Mouse (Mus musculus) CH12.LX (cell line): ENCODE results near the gene Arhgef28. TPM values are rescaled to one million over a fixed set of nuclear protein-coding genes. Genes with fewer than 3 reads are reported as not detected.
A peak's percentile ranks its signal among the peaks of the same experiment; 100 is the strongest.

Experiments
- DNase-seq: peaks from one replicate; pipeline ENCODE4 v3.0.0-alpha.2; 2013; ENCODE audit errors: extremely low read depth
- H3K27ac ChIP-seq: 2 replicates; pipeline ENCODE4 v1.5.1; 2012; ENCODE audit warnings: low read depth, mild to moderate bottlenecking, control low read depth, moderate library complexity; ENCODE audit not compliant: insufficient read depth
- H3K27me3 ChIP-seq: replicated peaks from 2 replicates; pipeline ENCODE3; 2012; ENCODE audit warnings: inconsistent platforms
- H3K36me3 ChIP-seq, 2 experiments: replicated peaks in 1 of 2; 2 replicates each; pipeline versions ENCODE3 to v1.6.1; 2012; ENCODE audit warnings: inconsistent platforms in 1 of 2, low read length in 1 of 2, mild to moderate bottlenecking in 1 of 2, mixed read lengths in 1 of 2, moderate library complexity in 1 of 2; ENCODE audit not compliant: control insufficient read depth in 1 of 2, insufficient read depth in 1 of 2
- H3K4me1 ChIP-seq, 2 experiments: 2 replicates each; pipeline ENCODE4 v1.6.1; 2012; ENCODE audit warnings: inconsistent platforms in 1 of 2, moderate library complexity in 1 of 2; ENCODE audit not compliant: insufficient read depth in 2 of 2, control insufficient read depth in 1 of 2
- H3K4me2 ChIP-seq: 2 replicates; pipeline ENCODE4 v1.6.1; 2012; ENCODE audit warnings: low read depth, mild to moderate bottlenecking, control low read depth; ENCODE audit not compliant: poor library complexity, insufficient read depth, severe bottlenecking
- H3K4me3 ChIP-seq, 3 experiments: fragments of 150-350 bp in 1 of 3; sonication (generic) in 1 of 3; replicated peaks in 1 of 3; 2 replicates each; pipeline versions ENCODE3 to v1.5.1; 2011 to 2012; ENCODE audit warnings: low read depth in 2 of 3, low read length in 2 of 3, mild to moderate bottlenecking in 2 of 3, moderate library complexity in 2 of 3, control low read depth in 1 of 3, improper control_type of control experiment in 1 of 3, inconsistent platforms in 1 of 3, mixed read lengths in 1 of 3; ENCODE audit not compliant: poor library complexity in 1 of 3
- H3K79me2 ChIP-seq: replicated peaks from 2 replicates; pipeline ENCODE4 v1.6.1; 2012; ENCODE audit warnings: mild to moderate bottlenecking, moderate library complexity; ENCODE audit not compliant: control insufficient read depth, poor library complexity, insufficient read depth, severe bottlenecking; ENCODE audit errors: extremely low read depth
- H3K9ac ChIP-seq: 2 replicates; pipeline ENCODE4 v1.6.1; 2012; ENCODE audit warnings: low read depth, mild to moderate bottlenecking, control low read depth, moderate library complexity; ENCODE audit not compliant: insufficient read depth
- H3K9me3 ChIP-seq: replicated peaks from 2 replicates; pipeline ENCODE3; 2012; ENCODE audit warnings: low read length, inconsistent platforms, mixed read lengths
- BHLHE40 ChIP-seq: IDR thresholded peaks from 2 replicates; pipeline ENCODE4 v1.6.1; 2011; ENCODE audit warnings: mild to moderate bottlenecking, low read depth, low read length, improper control_type of control experiment
- CHD1 ChIP-seq: IDR thresholded peaks from 2 replicates; pipeline ENCODE4 v1.6.1; 2012; ENCODE audit warnings: low read depth, low read length, improper control_type of control experiment, inconsistent platforms
- CHD2 ChIP-seq: IDR thresholded peaks from 2 replicates; pipeline ENCODE4 v1.6.1; 2011; ENCODE audit warnings: low read length, improper control_type of control experiment
- EP300 ChIP-seq: IDR thresholded peaks from 2 replicates; pipeline ENCODE4 v1.6.1; 2011; ENCODE audit warnings: low read length, improper control_type of control experiment
- ETS1 ChIP-seq: conservative IDR thresholded peaks from 2 replicates; pipeline ENCODE4 v1.6.1; 2012; ENCODE audit warnings: low read depth, mild to moderate bottlenecking, inconsistent platforms, low read length, improper control_type of control experiment, moderate library complexity
- HCFC1 ChIP-seq: IDR thresholded peaks from 2 replicates; pipeline ENCODE4 v1.6.1; 2012; ENCODE audit warnings: low read depth, mild to moderate bottlenecking, inconsistent platforms, low read length, improper control_type of control experiment
- IRF4 ChIP-seq: IDR thresholded peaks from 2 replicates; pipeline ENCODE4 v1.6.1; 2014; ENCODE audit warnings: low read depth, mild to moderate bottlenecking, inconsistent platforms, low read length, improper control_type of control experiment
- JUND ChIP-seq: conservative IDR thresholded peaks from 2 replicates; pipeline ENCODE4 v1.6.1; 2011; ENCODE audit warnings: low read depth, low read length, improper control_type of control experiment
- KAT2A ChIP-seq: IDR thresholded peaks from 2 replicates; pipeline ENCODE4 v1.6.1; 2012; ENCODE audit warnings: low read length, improper control_type of control experiment, inconsistent platforms; ENCODE audit not compliant: insufficient replicate concordance
- MAFK ChIP-seq: IDR thresholded peaks from 2 replicates; pipeline ENCODE4 v1.6.1; 2011; ENCODE audit warnings: low read length, improper control_type of control experiment; ENCODE audit not compliant: insufficient replicate concordance
- MAX ChIP-seq: IDR thresholded peaks from 2 replicates; pipeline ENCODE4 v1.6.1; 2011; ENCODE audit warnings: low read length, improper control_type of control experiment
- MEF2A ChIP-seq: IDR thresholded peaks from 2 replicates; pipeline ENCODE4 v1.6.1; 2014; ENCODE audit warnings: low read depth, mild to moderate bottlenecking, inconsistent platforms, low read length, improper control_type of control experiment, borderline replicate concordance
- MXI1 ChIP-seq: IDR thresholded peaks from 2 replicates; pipeline ENCODE4 v1.6.1; 2011; ENCODE audit warnings: mild to moderate bottlenecking, low read depth, low read length, improper control_type of control experiment
- MYC ChIP-seq: IDR thresholded peaks from 2 replicates; pipeline ENCODE4 v1.6.1; 2011; ENCODE audit warnings: low read depth, mild to moderate bottlenecking, improper control_type of control experiment, low read length
- NELFE ChIP-seq: IDR thresholded peaks from 2 replicates; pipeline ENCODE4 v1.6.1; 2011; ENCODE audit warnings: low read depth, low read length, improper control_type of control experiment
- NRF1 ChIP-seq: IDR thresholded peaks from 2 replicates; pipeline ENCODE4 v1.6.1; 2014; ENCODE audit warnings: low read depth, mild to moderate bottlenecking, inconsistent platforms, low read length, improper control_type of control experiment, moderate library complexity
- POLR2A ChIP-seq: IDR thresholded peaks from 2 replicates; pipeline ENCODE4 v1.6.1; 2011; ENCODE audit warnings: low read depth, mild to moderate bottlenecking, improper control_type of control experiment, low read length
- POLR2AphosphoS2 ChIP-seq: IDR thresholded peaks from 2 replicates; pipeline ENCODE4 v1.6.1; 2011; ENCODE audit warnings: low read depth, low read length, improper control_type of control experiment
- USF1 ChIP-seq: IDR thresholded peaks from 2 replicates; pipeline ENCODE4 v1.6.1; 2014; ENCODE audit warnings: low read depth, mild to moderate bottlenecking, inconsistent platforms, low read length, improper control_type of control experiment
- ZKSCAN1 ChIP-seq: IDR thresholded peaks from 2 replicates; pipeline ENCODE4 v1.6.1; 2012; ENCODE audit warnings: low read depth, inconsistent platforms, low read length, improper control_type of control experiment, borderline replicate concordance
- ZMIZ1 ChIP-seq: IDR thresholded peaks from 2 replicates; pipeline ENCODE4 v1.6.1; 2012; ENCODE audit warnings: low read depth, mild to moderate bottlenecking, inconsistent platforms, low read length, improper control_type of control experiment
- ZNF384 ChIP-seq: IDR thresholded peaks from 2 replicates; pipeline ENCODE4 v1.6.1; 2012; ENCODE audit warnings: low read depth, low read length, improper control_type of control experiment, inconsistent platforms
- dilution Hi-C: fragments of 300-500 bp; cut with MboI; formaldehyde crosslinking; loops from 2 replicates; pipeline ENCODE4 v1.14.3; 2020; ENCODE audit warnings: low sequenced_read_pairs; ENCODE audit not compliant: extremely low pct_unique_long_range_greater_than_20kb, extremely low pct_ligation_motif_present
- in situ Hi-C: fragments of 300-500 bp; cut with MboI; formaldehyde crosslinking; loops from 3 replicates; pipeline ENCODE4 v1.14.3; 2019; ENCODE audit warnings: low sequenced_read_pairs, low pct_ligation_motif_present, low pct_unique_long_range_greater_than_20kb, mixed read lengths
- polyA plus RNA-seq: library from polyadenylated mRNA; unstranded; fragments of >175 nt; gene quantifications from 2 replicates; pipeline ENCODE4 v1.2.1, GENCODE M21; 2012; ENCODE audit warnings: low read depth; ENCODE audit not compliant: insufficient read length
- total RNA-seq, 2 experiments: library from RNA; depleted of rRNA; stranded (reverse); fragments of 300-350 nt in 1 of 2; fragments of >200 nt in 1 of 2; gene quantifications; 2 replicates each; pipeline ENCODE4 v1.2.3; 2012 to 2014

Arhgef28 gene
- total and polyA plus RNA-seq, 3 experiments = 0.07 to 0.24 (median 0.08) TPM

GRCm38 (mm10) chr13:97899604-97900379 lies 306.4 kb downstream of the Arhgef28 start:
- in situ Hi-C loops = no loop called here
- Histone ChIP-seq H3K4me2 (peak overlapping the region; percentile 1; the same call in 1 of the 2 replicates), H3K9ac (no peak overlapping the region), H3K27me3 (no peaks in the 10 kb centered on the region), H3K36me3 (no peaks in the 10 kb centered on the region), H3K79me2 (no peaks in the 10 kb centered on the region), H3K9me3 (peaks cover 4% of the 10 kb centered on the region), H3K4me3 (no peak overlapping the region), H3K27ac (no peak overlapping the region), H3K4me1 (peaks cover 0 to 7% of the 10 kb centered on the region in 2 experiments; a peak in 1 of 4 replicates)
- dilution Hi-C loops = no loop called here
- TF ChIP-seq NELFE (no peak), ZMIZ1 (no peak), ETS1 (no peak), POLR2AphosphoS2 (no peak), IRF4 (no peak), KAT2A (no peak), CHD1 (no peak), ZNF384 (no peak), MAFK (no peak), EP300 (no peak), MXI1 (no peak), MEF2A (no peak), BHLHE40 (no peak), JUND (no peak)
- no peak for DNase-seq

DNA sequence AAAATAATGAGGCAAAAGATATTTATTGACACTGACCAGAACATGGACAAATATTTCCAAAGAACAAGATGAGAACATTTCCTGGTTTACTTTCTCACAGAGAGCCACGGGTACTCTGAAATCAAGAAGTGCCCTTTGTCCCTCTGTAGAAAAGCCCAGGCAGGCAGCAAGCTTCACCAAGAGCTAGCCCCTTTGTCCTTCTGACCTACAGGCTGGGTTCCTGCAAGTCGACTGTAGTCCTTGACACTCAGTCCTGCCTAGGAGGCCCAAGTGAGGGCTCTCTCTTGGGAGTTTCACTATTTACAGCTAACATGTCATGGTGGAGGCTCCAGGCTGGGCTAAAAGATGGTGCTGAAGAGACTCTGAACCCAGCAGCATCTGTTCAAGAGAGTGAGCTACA lies 307.6 kb downstream of the Arhgef28 start:
- TF ChIP-seq ZKSCAN1 (no peak), MAFK (no peak), POLR2A (no peak), CHD2 (no peak), HCFC1 (no peak), NELFE (no peak), MEF2A (no peak), ZMIZ1 (no peak), ETS1 (no peak), MYC (no peak), IRF4 (no peak), NRF1 (no peak), USF1 (no peak), MAX (no peak)
- peaks cover 0 to 7% of the 10 kb centered on the region in 2 experiments; a peak in 1 of 4 replicates for H3K4me1 ChIP-seq
- no peaks in the 10 kb centered on the region for H3K27me3 ChIP-seq
- peaks cover 5% of the 10 kb centered on the region for H3K9me3 ChIP-seq
- no peak overlapping the region for H3K9ac ChIP-seq
- H3K79me2 ChIP-seq = no peaks in the 10 kb centered on the region
- no peaks in the 10 kb centered on the region for H3K36me3 ChIP-seq
- dilution Hi-C loops = no loop called here
- H3K4me2 ChIP-seq = no peak overlapping the region
- no peak overlapping the region for H3K27ac ChIP-seq
- in situ Hi-C loops = no loop called here
- H3K4me3 ChIP-seq = no peak overlapping the region
- DNase-seq = no peak
